8 mouse cellular contexts compared by ENCODE assay signal in the genomic region with DNA sequence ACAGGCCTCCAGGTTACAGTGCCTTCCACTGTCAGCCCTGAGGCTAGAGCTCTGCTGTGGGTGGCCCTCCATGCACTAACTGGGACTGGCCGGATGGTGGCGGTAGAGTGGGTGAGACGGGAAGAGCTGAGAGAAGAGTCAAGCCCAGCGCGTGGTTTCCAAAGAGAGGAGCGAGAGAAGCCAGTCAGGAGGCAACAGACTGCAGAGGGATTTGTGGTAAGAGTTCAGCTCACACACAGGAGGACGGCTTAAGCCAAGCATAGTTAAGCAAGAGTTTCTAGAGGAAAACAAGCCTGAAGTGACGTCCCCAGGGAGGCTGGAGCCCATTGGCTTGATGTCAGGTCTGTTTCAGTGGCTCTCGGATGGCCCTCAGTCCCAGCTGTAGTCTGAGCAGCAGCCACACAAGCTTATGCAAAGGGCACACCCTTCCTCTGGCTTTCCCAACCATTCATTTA.
DNase-seq lines count a peak whose midpoint lies in the region; ATAC-seq lines count a peak whose summit lies in the region.

No protein-coding gene starts in this region.

- peaks cover 27% of the 10 kb centered on the region for H3K4me1 ChIP-seq in intestine, embryonic 15.5 days (replicated peaks)

- intact Hi-C loops in gastrocnemius, postnatal 36 days (cut with DNase I): loop anchor here (2.0 to 5.0 kb wide), 2 partner anchors 108 to 338 kb away; no protein-coding TSS in a partner anchor
- intact Hi-C loops in left cerebral cortex, postnatal 14 days (cut with DNase I): loop anchor here (5.0 to 10.0 kb wide), 2 partner anchors 157 to 336 kb away; no protein-coding TSS in a partner anchor

- H3K9ac ChIP-seq in intestine, embryonic 15.5 days: no peak overlapping the region

- WGBS in intestine, embryonic 15.5 days: 8% methylated on average over 9 of the region's 9 CpGs

- no peak overlapping the region for H3K27ac ChIP-seq in intestine, embryonic 15.5 days

- H3K4me3 ChIP-seq in intestine, embryonic 15.5 days (replicated peaks): no peak overlapping the region

- no peaks in the 10 kb centered on the region for H3K36me3 ChIP-seq in intestine, embryonic 15.5 days

- H3K9me3 ChIP-seq in intestine, embryonic 15.5 days: no peaks in the 10 kb centered on the region

- peak; percentile 65 for ATAC-seq in intestine, embryonic 15.5 days

- H3K27me3 ChIP-seq in intestine, embryonic 15.5 days (replicated peaks): no peaks in the 10 kb centered on the region

- peak overlapping the region; percentile 48 for H3K4me2 ChIP-seq in intestine, embryonic 15.5 days (replicated peaks)

- DNase-seq in adrenal gland, adult 18-20 months (ENCODE audit: low spot score in 2 of 2): peak; percentile 90 to 91
- DNase-seq in embryo, embryonic 11 days: peak; percentile 90
- peak; percentile 84 to 89 for DNase-seq in gastrocnemius, postnatal 36 days
- DNase-seq in left cerebral cortex, postnatal 14 days (ENCODE audit: low spot score in 2 of 2): peak; percentile 86 to 89
- DNase-seq in mesoderm, embryonic 11.5 days (ENCODE audit: low read depth, low spot score): peak; percentile 88
- peak; percentile 88 for DNase-seq in right cerebral cortex, postnatal 25 days
- DNase-seq in urinary bladder, postnatal 4 days (ENCODE audit: low spot score in 2 of 2): peak; percentile 84 to 95
